In the genomic region with DNA sequence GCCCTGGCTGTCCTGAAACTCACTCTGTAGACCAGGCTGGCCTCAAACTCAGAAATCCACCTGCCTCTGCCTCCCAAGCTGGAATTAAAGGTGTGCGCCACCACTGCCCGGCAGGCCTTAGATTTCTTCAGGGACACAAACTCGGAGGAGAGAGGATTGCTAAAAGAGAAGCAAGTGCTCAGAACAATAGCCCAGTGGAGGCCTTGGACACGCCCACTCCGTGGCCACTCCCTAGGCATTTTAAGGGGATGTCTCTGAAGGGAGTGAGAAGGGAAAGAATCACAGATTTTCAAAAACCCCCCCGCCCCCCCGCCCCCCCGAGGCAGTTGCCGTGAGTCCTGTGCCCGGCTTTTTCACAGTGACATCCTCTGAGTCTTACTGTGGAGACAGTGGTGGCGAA, we compare ENCODE assay signal across 21 mouse cellular contexts. TPM values are rescaled to one million over a fixed set of nuclear protein-coding genes. Genes with fewer than 3 reads are reported as not detected.
A peak's percentile ranks its signal among the peaks of the same experiment; 100 is the strongest.
DNase-seq lines count a peak whose midpoint lies in the region; ATAC-seq and TF ChIP-seq lines count a peak whose summit lies in the region.
"Had no signal": no experiment of that assay in that cellular context is flagged by ENCODE, and none has a peak within 500 bp of the region (broad histone marks: within the 10 kb centered on the region; RNA-seq: fewer than 3 reads in every experiment).

No protein-coding gene starts in this region.

- peaks cover 6 to 9% of the 10 kb centered on the region in 2 experiments; a peak in 2 of 4 replicates for H3K4me1 ChIP-seq in heart, embryonic 14.5 days (ENCODE audit: control insufficient read depth in 2 of 2, insufficient read depth in 2 of 2, low read length in 2 of 2)
- H3K4me1 ChIP-seq in limb, embryonic 13.5 days, result peaks cover 8% of the 10 kb centered on the region; the same call in 1 of the 2 replicates
- H3K4me1 ChIP-seq in limb, embryonic 10.5 days, result peaks cover 14% of the 10 kb centered on the region
- H3K4me1 ChIP-seq in embryonic facial prominence, embryonic 12.5 days, result 0 out of 2 replicates have a peak, but pooled peaks cover 9% of the 10 kb centered on the region
- H3K4me1 ChIP-seq in stomach, postnatal 0 days (replicated peaks; ENCODE audit: control insufficient read depth, insufficient read depth), result no peaks in the 10 kb centered on the region
- H3K4me1 ChIP-seq: midbrain, embryonic 15.5 days had no signal

- no peak for TF ChIP-seq EP300 in stomach, postnatal 0 days (optimal IDR thresholded peaks at IDR 0.05)

- 45% methylated on average over 11 of the region's 11 CpGs for WGBS in heart, embryonic 14.5 days
- 44% methylated on average over 11 of the region's 11 CpGs for WGBS in limb, embryonic 13.5 days
- 46% methylated on average over 11 of the region's 11 CpGs for WGBS in limb, embryonic 10.5 days
- 29% methylated on average over 11 of the region's 11 CpGs for WGBS in embryonic facial prominence, embryonic 12.5 days
- WGBS in stomach, postnatal 0 days, result 32% methylated on average over 11 of the region's 11 CpGs

- 0 out of 2 replicates have a peak overlapping the region, but pooled peaks have one; percentile 57 for H3K4me2 ChIP-seq in heart, embryonic 14.5 days (ENCODE audit: low read length)
- peak overlapping the region; percentile 52; the same call in 1 of the 2 replicates for H3K4me2 ChIP-seq in limb, embryonic 13.5 days (replicated peaks)
- H3K4me2 ChIP-seq in embryonic facial prominence, embryonic 12.5 days (replicated peaks), result peak overlapping the region; percentile 44; the same call in 1 of the 2 replicates
- H3K4me2 ChIP-seq in stomach, postnatal 0 days (replicated peaks; ENCODE audit: low read depth), result no peak overlapping the region

- H3K9me3 ChIP-seq in heart, embryonic 14.5 days (ENCODE audit: control insufficient read depth, low read length), result no peaks in the 10 kb centered on the region
- H3K9me3 ChIP-seq in limb, embryonic 13.5 days, result no peaks in the 10 kb centered on the region
- H3K9me3 ChIP-seq in limb, embryonic 10.5 days (replicated peaks), result no peaks in the 10 kb centered on the region
- 0 out of 2 replicates have a peak, but pooled peaks cover 3% of the 10 kb centered on the region for H3K9me3 ChIP-seq in embryonic facial prominence, embryonic 12.5 days
- no peaks in the 10 kb centered on the region for H3K9me3 ChIP-seq in stomach, postnatal 0 days (ENCODE audit: control insufficient read depth, low read length)
- H3K9me3 ChIP-seq: liver, embryonic 15.5 days; midbrain, embryonic 15.5 days had no signal

- no peak overlapping the region for H3K27ac ChIP-seq in heart, embryonic 14.5 days (replicated peaks in 1 of 2; ENCODE audit: control insufficient read depth in 1 of 2, insufficient read depth in 1 of 2, low read depth in 2 of 2, low read length in 2 of 2)
- H3K27ac ChIP-seq in limb, embryonic 13.5 days, result no peak overlapping the region
- no peak overlapping the region for H3K27ac ChIP-seq in limb, embryonic 10.5 days
- no peak overlapping the region for H3K27ac ChIP-seq in embryonic facial prominence, embryonic 12.5 days
- no peak overlapping the region for H3K27ac ChIP-seq in stomach, postnatal 0 days (replicated peaks)
- H3K27ac ChIP-seq: forebrain, embryonic 13.5 days; heart, adult 2 months; liver, embryonic 15.5 days; midbrain, embryonic 15.5 days had no signal

- 0 out of 2 replicates have a peak, but pooled peaks cover 4% of the 10 kb centered on the region for H3K27me3 ChIP-seq in heart, embryonic 14.5 days (ENCODE audit: control insufficient read depth, insufficient read depth, low read length)
- H3K27me3 ChIP-seq in limb, embryonic 13.5 days, result peaks cover 20% of the 10 kb centered on the region
- peaks cover 27% of the 10 kb centered on the region for H3K27me3 ChIP-seq in limb, embryonic 10.5 days (ENCODE audit: low read depth, poor library complexity, severe bottlenecking)
- H3K27me3 ChIP-seq in embryonic facial prominence, embryonic 12.5 days, result peaks cover 4% of the 10 kb centered on the region; the same call in 1 of the 2 replicates
- no peaks in the 10 kb centered on the region for H3K27me3 ChIP-seq in stomach, postnatal 0 days (ENCODE audit: control insufficient read depth, insufficient read depth, low read length)
- H3K27me3 ChIP-seq: midbrain, embryonic 15.5 days had no signal

- no peak overlapping the region for H3K9ac ChIP-seq in heart, embryonic 14.5 days (ENCODE audit: low read length)
- no peak overlapping the region for H3K9ac ChIP-seq in limb, embryonic 13.5 days
- H3K9ac ChIP-seq in embryonic facial prominence, embryonic 12.5 days, result no peak overlapping the region
- H3K9ac ChIP-seq in stomach, postnatal 0 days (ENCODE audit: low read length), result no peak overlapping the region
- H3K9ac ChIP-seq: liver, embryonic 15.5 days; midbrain, embryonic 15.5 days had no signal

- DNase-seq in heart, adult 18-20 months, result no peak
- DNase-seq in limb, embryonic 10.5 days (ENCODE audit: low spot score), result no peak
- DNase-seq in ES-CJ7 (ENCODE audit: low read depth, low spot score), result peak; percentile 65
- no peak for DNase-seq in testis, postnatal 10 days (ENCODE audit: low spot score)
- DNase-seq in stomach, postnatal 0 days (ENCODE audit: low spot score), result no peak
- DNase-seq: adrenal gland, postnatal 10 days; B cell, adult 2 months; cerebellum, postnatal 10 days; gastrocnemius, postnatal 14 days; heart, adult 2 months; kidney, adult 8-10 months; lung, postnatal 10 days; thymus, postnatal 36 days had no signal

- no peak for ATAC-seq in heart, embryonic 14.5 days (ENCODE audit: insufficient number of reproducible peaks, insufficient read depth, low FRiP score, low read depth)
- ATAC-seq in limb, embryonic 13.5 days (ENCODE audit: low FRiP score, low read depth), result no peak
- ATAC-seq in embryonic facial prominence, embryonic 12.5 days (ENCODE audit: insufficient number of reproducible peaks, insufficient read depth, low FRiP score, low TSS enrichment), result no peak
- no peak for ATAC-seq in stomach, postnatal 0 days (ENCODE audit: low FRiP score, low TSS enrichment)
- ATAC-seq: activated CD4-positive, CD25-positive, alpha-beta regulatory T cell, adult 4 months; forebrain, embryonic 13.5 days; midbrain, embryonic 15.5 days had no signal

- H3K4me3 ChIP-seq in heart, embryonic 14.5 days (ENCODE audit: control insufficient read depth in 1 of 2, insufficient read depth in 1 of 2, low read depth in 1 of 2, low read length in 2 of 2), result no peak overlapping the region
- no peak overlapping the region for H3K4me3 ChIP-seq in limb, embryonic 13.5 days
- H3K4me3 ChIP-seq in limb, embryonic 10.5 days, result no peak overlapping the region
- no peak overlapping the region for H3K4me3 ChIP-seq in embryonic facial prominence, embryonic 12.5 days
- no peak overlapping the region for H3K4me3 ChIP-seq in stomach, postnatal 0 days (ENCODE audit: low read depth, low read length)
- H3K4me3 ChIP-seq: erythroblast, embryonic 14.5 days; heart, adult 2 months; liver, embryonic 15.5 days had no signal

- TF ChIP-seq CTCF in stomach, postnatal 0 days (IDR thresholded peaks at IDR 0.05; ENCODE audit: low read depth), result no peak

- no peaks in the 10 kb centered on the region for H3K36me3 ChIP-seq in heart, embryonic 14.5 days (ENCODE audit: control insufficient read depth, insufficient read depth, low read length)
- no peaks in the 10 kb centered on the region for H3K36me3 ChIP-seq in limb, embryonic 13.5 days
- H3K36me3 ChIP-seq in limb, embryonic 10.5 days, result no peaks in the 10 kb centered on the region
- H3K36me3 ChIP-seq in embryonic facial prominence, embryonic 12.5 days, result no peaks in the 10 kb centered on the region
- no peaks in the 10 kb centered on the region for H3K36me3 ChIP-seq in stomach, postnatal 0 days (ENCODE audit: control insufficient read depth, insufficient read depth, low read length)
- H3K36me3 ChIP-seq: liver, embryonic 15.5 days; midbrain, embryonic 15.5 days had no signal

RNA-seq across cellular contexts. Expression of gene Nufip1, which starts 53.5 kb away (rescaled TPM):
- polyA plus RNA-seq in heart, embryonic 14.5 days (2014; fragmentation: Nextera tagmentation; extraction: Ambion mirVana), result 7.4 and 8.1 TPM in 2 replicates
- total RNA-seq in heart, adult 18-20 months (2021), result 1 to 10 TPM; 3.3 to 3.7 TPM
- polyA plus RNA-seq in limb, embryonic 13.5 days (2015; fragmentation: Nextera tagmentation; extraction: Ambion mirVana), result 18.0 and 18.5 TPM in 2 replicates
- polyA plus RNA-seq in limb, embryonic 10.5 days (2016; fragmentation: Nextera tagmentation; extraction: Ambion mirVana), result 21.8 and 22.3 TPM in 2 replicates
- polyA plus RNA-seq in embryonic facial prominence, embryonic 12.5 days (2016; fragmentation: Nextera tagmentation; extraction: Ambion mirVana), result 17.6 and 19.6 TPM in 2 replicates
- 7.2 and 7.3 TPM in 2 replicates for polyA plus RNA-seq in stomach, postnatal 0 days (2015; fragmentation: Nextera tagmentation; extraction: Ambion mirVana)

RNA-seq across cellular contexts. Expression of gene Gpalpp1, which starts 53.7 kb away (rescaled TPM):
- polyA plus RNA-seq in heart, embryonic 14.5 days (2014; fragmentation: Nextera tagmentation; extraction: Ambion mirVana), result 11.0 and 12.3 TPM in 2 replicates
- total RNA-seq in heart, adult 18-20 months (2021), result 10 to 100 TPM; 10.3 to 11.5 TPM
- 12.6 and 13.0 TPM in 2 replicates for polyA plus RNA-seq in limb, embryonic 13.5 days (2015; fragmentation: Nextera tagmentation; extraction: Ambion mirVana)
- 13.8 and 15.1 TPM in 2 replicates for polyA plus RNA-seq in limb, embryonic 10.5 days (2016; fragmentation: Nextera tagmentation; extraction: Ambion mirVana)
- polyA plus RNA-seq in embryonic facial prominence, embryonic 12.5 days (2016; fragmentation: Nextera tagmentation; extraction: Ambion mirVana), result 15.0 and 15.6 TPM in 2 replicates
- 6.3 and 6.4 TPM in 2 replicates for polyA plus RNA-seq in stomach, postnatal 0 days (2015; fragmentation: Nextera tagmentation; extraction: Ambion mirVana)
